Mouse (Mus musculus) midbrain, embryonic 11.5 days (tissue): ENCODE data around the gene Ccr1. TPM values are rescaled to one million over a fixed set of nuclear protein-coding genes. Genes with fewer than 3 reads are reported as not detected.

Experiments
- ATAC-seq: fragments of 200-750 bp; cut with Nextera tagmentation; 2 replicates; pipeline ENCODE4 v1.8.0; 2017; ENCODE audit warnings: moderate TSS enrichment, moderate library complexity; ENCODE audit not compliant: low FRiP score
- DNase-seq: peaks from one replicate; pipeline ENCODE4 v3.0.0; 2015; ENCODE audit warnings: low spot score; ENCODE audit errors: missing footprints
- H3K27ac ChIP-seq: fragments of 300-500 bp; sonication (generic); 2 replicates; pipeline ENCODE4 v1.5.1; 2014; ENCODE audit warnings: low read depth, low read length
- H3K27me3 ChIP-seq: fragments of 300-500 bp; sonication (generic); 2 replicates; pipeline ENCODE4 v1.6.1; 2014; ENCODE audit warnings: mild to moderate bottlenecking, low read length, moderate library complexity, mixed read lengths; ENCODE audit not compliant: control insufficient read depth, insufficient read depth
- H3K36me3 ChIP-seq: fragments of 300-500 bp; sonication (generic); 2 replicates; pipeline ENCODE4 v1.6.1; 2014; ENCODE audit warnings: mild to moderate bottlenecking, low read length, moderate library complexity, mixed read lengths; ENCODE audit not compliant: control insufficient read depth, insufficient read depth
- H3K4me1 ChIP-seq: fragments of 300-500 bp; sonication (generic); 2 replicates; pipeline ENCODE4 v1.6.1; 2014; ENCODE audit warnings: low read length; ENCODE audit not compliant: control insufficient read depth, insufficient read depth
- H3K4me2 ChIP-seq: fragments of 300-500 bp; sonication (generic); 2 replicates; pipeline ENCODE4 v1.6.1; 2014; ENCODE audit warnings: mild to moderate bottlenecking, moderate library complexity
- H3K4me3 ChIP-seq: fragments of 300-500 bp; sonication (generic); 2 replicates; pipeline ENCODE4 v1.5.1; 2014; ENCODE audit warnings: low read depth, low read length
- H3K9ac ChIP-seq: fragments of 300-500 bp; sonication (generic); 2 replicates; pipeline ENCODE4 v1.6.1; 2014; ENCODE audit warnings: low read length
- H3K9me3 ChIP-seq: fragments of 300-500 bp; sonication (generic); 2 replicates; pipeline ENCODE4 v1.6.1; 2016; ENCODE audit warnings: low read length; ENCODE audit not compliant: control insufficient read depth
- WGBS: fragments of 180-500 bp; shearing (Covaris S2); extraction: QIAGEN DNeasy Blood & Tissue Kit; methylation state at CpG from one replicate; pipeline ENCODE4 v1.1.7; 2014; 5-methylcytosine and 5-hydroxymethylcytosine counted together
- polyA plus RNA-seq: library from polyadenylated mRNA; unstranded; fragments of >200 nt; fragmentation: Nextera tagmentation; extraction: Ambion mirVana; gene quantifications from 2 replicates; pipeline ENCODE4 v1.2.1, GENCODE M21; 2014

Gene Ccr1
- polyA plus RNA-seq, 1 experiment from 2014 or later: 1.4 TPM

DNA sequence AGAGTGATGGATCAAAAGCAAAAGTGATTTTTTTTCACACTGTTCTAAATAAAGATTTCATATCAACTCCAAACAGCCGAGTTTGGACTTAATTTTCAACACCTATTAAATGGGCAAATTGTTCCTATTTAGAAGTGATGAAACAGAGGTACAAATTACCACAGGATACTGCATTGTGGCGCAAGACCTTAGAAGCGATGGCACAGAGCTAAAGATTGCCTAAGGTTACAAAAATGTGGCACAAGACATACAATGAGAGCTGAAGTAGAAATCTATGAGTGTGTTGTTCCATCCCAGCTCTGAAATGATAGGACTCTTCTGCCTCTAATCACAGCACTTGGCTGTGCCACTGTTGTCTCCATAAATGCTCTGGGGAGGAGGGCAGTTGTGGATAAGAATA is 3.7 kb downstream of the Ccr1 start:
- no peak overlapping the region for H3K4me3 ChIP-seq
- no peaks in the 10 kb centered on the region for H3K27me3 ChIP-seq
- H3K4me2 ChIP-seq: no peak overlapping the region
- no peaks in the 10 kb centered on the region for H3K9me3 ChIP-seq
- DNase-seq: no peak
- 86% methylated on average over 3 of the region's 3 CpGs for WGBS
- H3K4me1 ChIP-seq: no peaks in the 10 kb centered on the region
- no peak overlapping the region for H3K27ac ChIP-seq
- ATAC-seq: no peak
- H3K36me3 ChIP-seq: no peaks in the 10 kb centered on the region
- H3K9ac ChIP-seq: no peak overlapping the region

DNA sequence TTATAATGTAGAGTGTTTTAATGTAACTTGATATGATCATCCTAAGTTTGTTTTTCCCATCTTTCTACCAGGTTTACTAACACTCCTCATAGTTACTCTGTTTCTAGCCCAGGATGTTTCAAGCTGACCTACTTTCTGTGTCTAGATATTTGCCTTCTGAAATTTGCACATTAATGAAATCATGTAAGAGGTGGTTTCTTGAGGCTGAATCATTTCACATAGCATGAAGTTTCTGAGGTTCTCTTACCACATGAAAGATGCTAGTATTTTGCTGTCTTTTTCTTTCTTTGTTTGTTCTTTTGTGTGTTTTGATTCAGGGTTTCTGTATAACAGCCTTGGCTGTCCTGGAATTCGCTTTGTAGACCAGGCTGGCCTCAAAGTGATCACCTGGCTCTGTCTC is 8.3 kb downstream of the Ccr1 start:
- DNase-seq (no peak), ATAC-seq (no peak)
- Histone ChIP-seq H3K9me3 (no peaks in the 10 kb centered on the region), H3K36me3 (no peaks in the 10 kb centered on the region), H3K27me3 (no peaks in the 10 kb centered on the region), H3K9ac (no peak overlapping the region), H3K27ac (no peak overlapping the region), H3K4me2 (no peak overlapping the region), H3K4me3 (no peak overlapping the region), H3K4me1 (no peaks in the 10 kb centered on the region)
- WGBS: 81% methylated on average over 1 of the region's 1 CpGs

DNA sequence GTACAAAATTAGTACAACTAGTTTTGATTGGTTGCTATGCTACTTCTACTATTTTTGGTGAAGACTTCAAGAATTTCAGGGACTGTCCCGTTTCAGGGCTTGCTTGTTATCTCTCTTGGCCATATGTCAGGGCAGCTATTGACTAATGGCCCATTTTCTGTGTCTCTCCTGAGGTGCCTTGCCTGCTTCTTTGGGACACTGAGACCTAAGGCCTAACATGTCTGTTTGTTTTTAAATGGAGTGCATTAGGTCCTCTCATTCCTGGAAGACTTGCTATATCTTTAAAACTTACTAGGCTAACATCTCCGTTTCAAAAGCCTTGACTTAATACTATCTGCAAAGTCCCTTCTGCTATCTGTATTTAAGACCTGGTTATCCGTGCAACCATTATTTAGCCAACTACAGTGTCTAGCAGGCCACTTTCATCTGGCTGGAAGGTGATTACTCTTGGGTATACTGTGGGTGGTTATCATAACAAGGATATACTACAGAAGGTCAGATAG is 10.5 kb downstream of the Ccr1 start:
- Histone ChIP-seq H3K4me1 (no peaks in the 10 kb centered on the region), H3K4me3 (no peak overlapping the region), H3K27ac (no peak overlapping the region), H3K36me3 (no peaks in the 10 kb centered on the region), H3K9ac (no peak overlapping the region), H3K27me3 (no peaks in the 10 kb centered on the region), H3K4me2 (no peak overlapping the region), H3K9me3 (no peaks in the 10 kb centered on the region)
- WGBS: 84% methylated on average over 3 of the region's 3 CpGs
- DNase-seq (no peak), ATAC-seq (no peak)

DNA sequence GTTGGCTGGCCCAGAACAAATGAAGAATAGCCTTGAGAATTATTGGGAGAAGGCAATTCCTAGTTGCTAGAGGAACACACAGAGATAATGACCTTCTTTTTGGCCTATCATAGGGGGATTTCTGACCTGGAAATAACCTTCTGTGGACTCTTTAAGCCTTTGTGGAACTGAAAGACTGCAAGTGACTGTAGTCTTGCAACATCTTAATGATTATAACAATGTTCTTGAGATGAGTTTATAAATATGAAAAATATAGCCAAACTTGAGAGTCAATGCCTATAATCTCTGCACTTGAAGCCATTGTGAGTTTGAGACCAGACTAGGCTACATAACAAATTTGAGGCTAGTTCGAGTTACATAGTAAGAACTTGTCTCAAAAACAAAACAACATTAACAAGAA is 11.6 kb downstream of the Ccr1 start:
- H3K4me3 ChIP-seq: no peak overlapping the region
- no peaks in the 10 kb centered on the region for H3K27me3 ChIP-seq
- WGBS: 83% methylated on average over 1 of the region's 1 CpGs
- H3K27ac ChIP-seq: no peak overlapping the region
- no peak overlapping the region for H3K4me2 ChIP-seq
- no peak for DNase-seq
- no peaks in the 10 kb centered on the region for H3K4me1 ChIP-seq
- H3K9me3 ChIP-seq: no peaks in the 10 kb centered on the region
- no peak overlapping the region for H3K9ac ChIP-seq
- H3K36me3 ChIP-seq: no peaks in the 10 kb centered on the region
- no peak for ATAC-seq

DNA sequence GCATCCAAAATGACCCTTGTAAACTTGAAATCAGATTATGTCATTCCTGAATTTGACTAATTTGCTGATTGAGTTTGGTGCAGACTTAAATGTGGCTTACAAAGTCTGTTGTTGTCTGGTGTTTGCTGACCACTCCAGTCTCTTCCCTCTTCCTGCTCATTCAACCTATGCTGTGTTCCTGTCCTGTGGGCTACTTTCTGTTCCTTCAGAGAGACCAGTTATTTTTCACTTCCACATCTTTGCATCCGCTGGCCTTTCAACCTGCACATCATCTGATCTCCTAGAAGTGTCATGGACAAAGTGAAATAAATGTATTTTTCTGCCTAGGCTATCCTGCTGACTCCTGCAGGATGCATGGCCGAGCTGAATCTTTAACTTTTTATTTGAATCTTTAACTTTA is 14.9 kb downstream of the Ccr1 start:
- 77% methylated on average over 2 of the region's 2 CpGs for WGBS
- ATAC-seq (no peak), DNase-seq (no peak)
- Histone ChIP-seq H3K4me1 (no peaks in the 10 kb centered on the region), H3K4me3 (no peak overlapping the region), H3K36me3 (no peaks in the 10 kb centered on the region), H3K27me3 (no peaks in the 10 kb centered on the region), H3K9me3 (no peaks in the 10 kb centered on the region), H3K27ac (no peak overlapping the region), H3K4me2 (no peak overlapping the region), H3K9ac (no peak overlapping the region)

DNA sequence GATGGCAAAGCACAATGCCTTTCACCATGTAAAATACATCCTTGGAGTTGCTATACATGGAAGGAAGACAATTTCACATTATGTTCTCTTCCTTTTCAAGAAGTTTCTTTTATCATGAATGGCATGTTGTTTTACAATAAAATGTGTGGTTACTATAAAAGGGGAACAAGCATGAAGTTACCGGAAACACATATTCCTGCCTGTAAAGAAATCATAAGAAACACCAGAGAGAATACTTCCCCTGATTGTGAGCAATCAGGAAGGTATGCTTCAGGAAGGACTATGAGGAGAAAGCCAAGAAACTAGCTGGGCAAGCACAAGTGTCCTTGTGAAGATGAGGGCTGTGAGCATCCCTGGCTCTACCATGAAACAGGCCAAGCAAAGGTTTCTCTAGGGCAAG is 17.3 kb downstream of the Ccr1 start:
- Histone ChIP-seq H3K27ac (no peak overlapping the region), H3K9me3 (no peaks in the 10 kb centered on the region), H3K27me3 (no peaks in the 10 kb centered on the region), H3K9ac (no peak overlapping the region), H3K4me2 (no peak overlapping the region), H3K36me3 (no peaks in the 10 kb centered on the region), H3K4me1 (no peaks in the 10 kb centered on the region), H3K4me3 (no peak overlapping the region)
- DNase-seq: no peak
- 95% methylated on average over 1 of the region's 1 CpGs for WGBS
- ATAC-seq: no peak

DNA sequence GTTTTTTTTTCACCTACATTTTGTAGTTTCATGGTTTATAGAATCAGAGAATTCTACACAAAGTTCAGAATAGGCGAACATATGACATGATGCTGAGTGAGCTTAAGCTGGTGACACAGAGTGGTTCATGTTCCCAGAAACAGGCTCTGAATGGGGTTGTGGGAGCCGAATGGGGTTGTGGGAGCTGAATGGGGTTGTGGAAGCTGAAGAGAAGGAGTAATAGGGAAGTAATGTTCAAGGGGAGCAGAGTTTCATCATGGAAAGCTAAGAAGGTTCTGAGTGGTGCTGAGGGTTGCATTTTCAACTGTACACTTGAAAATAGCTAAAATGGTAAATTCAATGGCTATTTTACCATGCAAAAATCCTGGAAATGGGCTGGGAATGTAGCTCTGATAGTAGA is 19.1 kb downstream of the Ccr1 start:
- H3K4me1 ChIP-seq: no peaks in the 10 kb centered on the region
- no peak overlapping the region for H3K9ac ChIP-seq
- no peaks in the 10 kb centered on the region for H3K9me3 ChIP-seq
- ATAC-seq (no peak), DNase-seq (no peak)
- no peaks in the 10 kb centered on the region for H3K36me3 ChIP-seq
- no peak overlapping the region for H3K27ac ChIP-seq
- 80% methylated on average over 2 of the region's 2 CpGs for WGBS
- no peak overlapping the region for H3K4me2 ChIP-seq
- no peak overlapping the region for H3K4me3 ChIP-seq
- H3K27me3 ChIP-seq: no peaks in the 10 kb centered on the region

DNA sequence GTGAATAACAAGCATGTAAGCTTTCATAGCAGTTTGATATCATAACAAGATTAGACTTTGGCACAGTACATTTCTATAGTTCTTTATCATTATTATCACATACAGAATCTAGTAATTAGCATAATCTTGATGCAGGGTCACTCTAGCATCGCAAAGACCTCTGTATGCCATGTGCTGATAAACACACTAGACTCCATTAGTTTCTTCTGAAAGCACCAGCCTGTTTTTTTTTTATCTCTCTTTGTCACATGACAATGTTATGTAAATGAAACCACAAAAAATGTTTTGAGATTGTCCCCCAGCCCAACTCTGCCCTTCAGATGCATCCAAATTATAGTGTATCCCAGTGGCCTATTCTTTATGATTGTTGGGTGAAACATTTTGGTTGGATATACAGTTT is 20.7 kb downstream of the Ccr1 start:
- Histone ChIP-seq H3K4me2 (no peak overlapping the region), H3K9me3 (no peaks in the 10 kb centered on the region), H3K4me1 (no peaks in the 10 kb centered on the region), H3K9ac (no peak overlapping the region), H3K36me3 (no peaks in the 10 kb centered on the region), H3K27ac (no peak overlapping the region), H3K27me3 (no peaks in the 10 kb centered on the region), H3K4me3 (no peak overlapping the region)
- WGBS: 78% methylated on average over 1 of the region's 1 CpGs
- DNase-seq (no peak), ATAC-seq (no peak)

DNA sequence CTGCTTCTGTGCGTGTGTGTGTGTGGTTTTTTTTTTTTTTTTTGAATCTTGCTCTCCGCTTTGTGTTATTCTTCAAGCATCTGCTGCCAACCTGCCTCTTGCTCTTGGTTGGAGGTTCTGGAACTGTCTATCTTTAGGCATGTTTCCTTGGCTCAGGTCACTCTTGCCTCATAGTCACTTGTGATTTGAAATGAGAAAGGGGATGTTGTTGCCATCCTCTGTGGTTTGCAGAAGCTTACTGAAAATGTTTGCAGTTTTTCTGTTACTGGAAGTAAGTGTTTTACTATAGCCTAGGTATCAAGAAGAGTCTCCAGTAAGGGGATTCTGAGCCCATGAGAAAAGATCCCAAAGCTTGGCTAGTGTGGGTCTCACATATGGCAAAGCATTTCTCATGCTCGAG is 26.5 kb downstream of the Ccr1 start:
- no peak overlapping the region for H3K27ac ChIP-seq
- ATAC-seq: no peak
- H3K27me3 ChIP-seq: no peaks in the 10 kb centered on the region
- no peak for DNase-seq
- H3K4me1 ChIP-seq: no peaks in the 10 kb centered on the region
- WGBS: 85% methylated on average over 3 of the region's 3 CpGs
- H3K4me3 ChIP-seq: no peak overlapping the region
- H3K36me3 ChIP-seq: no peaks in the 10 kb centered on the region
- H3K9ac ChIP-seq: no peak overlapping the region
- H3K9me3 ChIP-seq: no peaks in the 10 kb centered on the region
- no peak overlapping the region for H3K4me2 ChIP-seq

DNA sequence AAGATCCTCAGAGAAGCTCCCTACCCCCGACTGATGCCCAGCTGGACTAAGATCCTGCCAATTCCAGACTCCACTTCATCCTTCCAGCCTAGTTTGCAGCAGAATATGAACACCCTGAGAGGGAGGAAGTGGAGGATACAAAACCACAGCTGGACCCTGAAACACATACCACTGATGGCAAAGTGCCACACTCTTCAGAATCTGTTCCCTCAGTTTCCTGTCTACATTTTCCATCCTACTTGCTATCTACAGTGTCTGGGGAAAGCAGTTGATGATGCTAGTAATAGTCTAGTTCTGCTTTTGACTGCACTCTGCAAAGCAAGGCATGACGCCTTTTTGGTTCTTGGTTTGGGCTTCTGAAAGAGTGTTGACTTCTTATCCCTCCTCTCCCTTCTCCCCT is 27.2 kb downstream of the Ccr1 start:
- H3K9me3 ChIP-seq: no peaks in the 10 kb centered on the region
- no peak overlapping the region for H3K4me2 ChIP-seq
- ATAC-seq (no peak), DNase-seq (no peak)
- no peak overlapping the region for H3K27ac ChIP-seq
- no peaks in the 10 kb centered on the region for H3K36me3 ChIP-seq
- no peaks in the 10 kb centered on the region for H3K27me3 ChIP-seq
- H3K4me1 ChIP-seq: no peaks in the 10 kb centered on the region
- WGBS: 78% methylated on average over 2 of the region's 2 CpGs
- no peak overlapping the region for H3K9ac ChIP-seq
- H3K4me3 ChIP-seq: no peak overlapping the region
